Mouse (Mus musculus): ENCODE data around the gene Pcyt2. TPM values are rescaled to one million over a fixed set of nuclear protein-coding genes. Genes with fewer than 3 reads are reported as not detected.

Gene Pcyt2
- total RNA-seq, 2 experiments from 2014 or later: 25.7 to 25.8 TPM

DNA sequence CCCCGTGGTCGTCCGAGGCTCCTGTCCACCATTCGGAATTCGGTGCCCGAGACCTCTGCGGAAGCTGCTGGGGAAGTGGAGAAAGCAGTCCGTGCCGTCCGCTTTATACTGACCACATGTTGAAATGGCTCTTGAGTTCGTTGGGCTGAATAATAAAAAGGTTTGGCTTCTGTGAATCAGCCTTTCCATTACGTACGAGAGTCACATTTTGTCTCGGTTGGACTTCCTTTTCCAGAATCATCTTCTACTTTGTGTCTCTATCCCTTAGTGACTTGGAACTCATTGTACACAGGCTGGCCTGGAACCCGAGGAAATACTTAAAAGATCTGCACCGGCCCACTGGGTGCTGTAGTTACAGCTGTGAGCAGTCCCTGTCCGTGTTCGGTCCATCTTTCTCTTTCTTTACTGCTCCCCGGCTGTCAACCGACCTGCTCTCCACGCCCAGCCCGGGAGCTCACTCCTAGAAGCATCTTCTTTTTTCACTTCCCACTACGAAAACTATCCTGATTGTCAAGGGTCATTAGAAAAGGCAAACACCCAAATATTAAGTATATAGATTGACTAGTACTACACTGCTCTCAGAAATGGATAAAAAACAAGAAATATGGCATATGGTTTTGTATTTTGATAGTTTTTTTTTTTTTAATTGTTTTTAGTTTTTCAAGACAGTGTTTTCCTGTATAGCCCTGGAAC is 44.0 kb downstream of the Pcyt2 start:
- intact Hi-C loops (cut with DNase I; ENCODE audit: low total_unique reads): no loop called here
- DNase-seq: no peak

DNA sequence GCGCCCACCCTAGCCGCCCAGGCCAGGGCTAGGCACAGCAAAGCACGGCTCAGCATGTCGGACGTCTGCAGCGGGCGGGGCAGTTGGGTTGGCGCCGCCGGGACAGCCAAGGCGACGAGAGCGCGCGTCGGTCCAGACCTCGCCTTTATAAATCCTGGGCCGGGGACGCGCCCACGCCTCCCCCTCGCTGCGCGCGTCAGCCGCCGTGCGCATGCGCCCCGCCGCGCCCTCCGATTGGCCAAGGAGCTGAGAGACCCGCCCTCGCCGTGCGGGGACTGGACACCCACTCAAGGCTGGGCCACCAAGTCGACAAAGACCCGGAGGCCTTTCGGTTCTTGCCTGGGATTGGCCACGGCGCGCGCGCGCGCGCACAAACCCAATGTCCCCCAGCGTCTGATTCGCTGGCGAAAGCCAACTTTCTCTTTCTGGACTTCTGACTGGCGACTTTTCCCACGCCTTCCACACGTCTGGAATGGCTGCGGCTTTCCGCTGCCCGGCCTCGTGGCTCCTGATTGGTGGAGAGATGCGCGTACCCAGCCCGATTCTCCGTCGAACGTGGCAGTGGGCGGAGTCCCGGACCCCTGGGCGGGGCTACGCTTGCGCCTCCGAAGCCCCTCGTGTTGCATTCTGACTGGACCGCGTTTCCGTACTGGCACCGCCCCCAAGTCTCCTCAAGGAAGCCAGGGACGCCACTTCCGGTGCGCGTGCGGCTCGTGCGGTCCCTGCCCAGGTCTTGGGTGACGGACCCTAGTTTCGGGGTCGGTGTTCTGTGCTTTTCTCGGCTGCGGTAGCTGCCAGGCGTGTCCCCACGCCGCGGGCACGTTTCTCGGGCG is 44.8 kb downstream of the Pcyt2 start, which contains the start of gene P4hb:
Gene P4hb, minus strand, starts transcription at position 502 of the 833 bp plus-strand sequence.
- intact Hi-C loops (cut with DNase I; ENCODE audit: low total_unique reads): no loop called here
- peak; percentile 100 for DNase-seq

- intact Hi-C loops (cut with DNase I; ENCODE audit: low total_unique reads): no loop called here
- DNase-seq: no peak
Measured at GRCm38 (mm10) chr11:120572417-120572751, 45.4 kb downstream of the Pcyt2 start.

- DNase-seq: no peak
- intact Hi-C loops (cut with DNase I; ENCODE audit: low total_unique reads): no loop called here
Measured at GRCm38 (mm10) chr11:120571754-120572416, 45.9 kb downstream of the Pcyt2 start.

- intact Hi-C loops (cut with DNase I; ENCODE audit: low total_unique reads): no loop called here
- no peak for DNase-seq
Measured at GRCm38 (mm10) chr11:120571122-120571521, 46.6 kb downstream of the Pcyt2 start.

DNA sequence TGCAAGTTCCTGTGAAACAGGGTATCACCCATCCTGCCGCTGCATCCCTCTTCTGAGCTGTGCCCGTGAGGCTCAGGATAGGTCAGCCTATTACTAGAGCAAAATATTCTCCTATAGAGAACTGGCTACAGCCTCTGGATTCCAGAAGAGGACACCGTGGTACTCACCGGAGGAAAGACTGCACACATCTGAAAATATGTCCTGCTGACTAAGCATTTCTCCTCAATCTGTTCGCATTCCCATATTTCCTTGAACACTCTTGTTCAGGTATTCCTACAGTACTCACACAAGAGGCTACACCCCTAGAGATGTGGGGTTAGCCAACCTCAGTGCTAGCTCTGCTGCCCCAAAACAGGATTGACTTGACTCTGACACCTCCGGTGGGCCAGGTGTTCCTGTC is 49.4 kb downstream of the Pcyt2 start:
- DNase-seq: no peak
- intact Hi-C loops (cut with DNase I; ENCODE audit: low total_unique reads): no loop called here

GRCm38 (mm10) chr11:120565114-120565513 is 52.6 kb downstream of the Pcyt2 start:
- intact Hi-C loops (cut with DNase I; ENCODE audit: low total_unique reads): no loop called here
- DNase-seq: no peak

DNA sequence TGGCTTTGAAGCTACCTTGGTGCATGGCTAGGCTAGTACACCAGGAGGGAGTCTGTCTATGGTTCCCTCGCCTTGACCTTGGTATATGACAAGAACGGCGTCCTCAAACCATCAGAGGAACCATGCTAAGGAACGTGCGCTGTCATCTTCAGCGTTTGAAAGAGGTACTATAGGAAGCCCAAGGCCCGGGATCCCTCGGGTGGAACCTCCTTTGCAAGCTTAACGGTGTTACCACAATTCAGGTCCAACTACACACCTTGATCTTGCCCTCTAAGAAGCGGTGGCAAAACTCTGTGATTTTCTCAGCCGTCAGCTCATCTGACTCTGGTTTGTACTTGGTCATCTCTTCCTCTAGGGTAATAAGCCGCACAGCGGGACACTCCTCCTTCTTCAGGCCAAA is 54.8 kb downstream of the Pcyt2 start:
- intact Hi-C loops (cut with DNase I; ENCODE audit: low total_unique reads): loop anchor here (5.0 kb wide), 1 partner anchor 51 kb away; no protein-coding TSS in a partner anchor
- no peak for DNase-seq

GRCm38 (mm10) chr11:120560952-120561728 is 56.6 kb downstream of the Pcyt2 start:
- intact Hi-C loops (cut with DNase I; ENCODE audit: low total_unique reads): loop anchor here (5.0 kb wide), 1 partner anchor 49 kb away; no protein-coding TSS in a partner anchor

More at GRCm38 (mm10) chr11:120560952-120561728, 56.6 kb downstream of the Pcyt2 start:
- DNase-seq: no peak

Small RNA genes within 50 kb of the gene (microRNA-seq; reads per million reads assigned to microRNA genes)
- 0 reads per million in 2 experiments for gene Mir6936

Other genes with a start within 250 kb of the Pcyt2 start
- 10 to 100 TPM; 11.2 to 16.0 TPM for gene Faap100, start 239.2 kb downstream of the Pcyt2 start, total RNA-seq (2021)
- gene Nploc4, start 180.2 kb downstream of the Pcyt2 start, total RNA-seq (2021): 10 to 100 TPM; 55.1 to 61.7 TPM
- not detected for gene Tspan10, start 175.3 kb downstream of the Pcyt2 start, total RNA-seq (2021)
- under 1 TPM; 0.16 to 0.35 TPM for gene Pde6g, start 164.4 kb downstream of the Pcyt2 start, total RNA-seq (2021)
- 10 to 100 TPM; 26.5 to 29.0 TPM for gene Oxld1, start 159.9 kb downstream of the Pcyt2 start, total RNA-seq (2021)
- 1 to 10 TPM; 4.3 to 5.3 TPM for gene Ccdc137, start 159.8 kb downstream of the Pcyt2 start, total RNA-seq (2021)
- 10 to 100 TPM; 11.4 to 11.8 TPM for gene Arl16, start 150.3 kb downstream of the Pcyt2 start, total RNA-seq (2021)
- 100 to 1,000 TPM; 133 to 143 TPM for gene Mrpl12, start 133.3 kb downstream of the Pcyt2 start, total RNA-seq (2021)
- gene Slc25a10, start 126.1 kb downstream of the Pcyt2 start, total RNA-seq (2021): 1 to 10 TPM; 5.1 to 7.0 TPM
- gene Gcgr, start 87.2 kb downstream of the Pcyt2 start, total RNA-seq (2021): under 1 TPM in 1 of 2 experiments, not detected in 1; 0.38 TPM
- 10 to 100 TPM; 31.1 to 33.3 TPM for gene Mcrip1, start 68.2 kb downstream of the Pcyt2 start, total RNA-seq (2021)
- gene Ppp1r27, start 66.8 kb downstream of the Pcyt2 start, total RNA-seq (2021): 100 to 1,000 TPM; 159 to 234 TPM
- gene P4hb, start 44.7 kb downstream of the Pcyt2 start, total RNA-seq (2021): 100 to 1,000 TPM; 264 to 301 TPM
- gene Arhgdia, start 36.3 kb downstream of the Pcyt2 start, total RNA-seq (2021): 100 to 1,000 TPM; 118 to 144 TPM
- gene Alyref, start 19.6 kb downstream of the Pcyt2 start, total RNA-seq (2021): 10 to 100 TPM; 44.6 to 60.9 TPM
- gene Anapc11, start 19.5 kb downstream of the Pcyt2 start, total RNA-seq (2021): 10 to 100 TPM; 54.0 to 55.6 TPM
- gene Npb, start 9.5 kb downstream of the Pcyt2 start, total RNA-seq (2021): not detected
- gene Sirt7, start 7.3 kb upstream of the Pcyt2 start, total RNA-seq (2021): 1 to 10 TPM; 5.2 to 5.4 TPM
- gene Mafg, start 15.7 kb upstream of the Pcyt2 start, total RNA-seq (2021): 10 to 100 TPM; 29.9 to 33.1 TPM
- 10 to 100 TPM; 10.3 to 13.3 TPM for gene Pycr1, start 25.8 kb upstream of the Pcyt2 start, total RNA-seq (2021)
- gene Myadml2, start 30.2 kb upstream of the Pcyt2 start, total RNA-seq (2021): 100 to 1,000 TPM; 111 to 136 TPM
- gene Notum, start 43.2 kb upstream of the Pcyt2 start, total RNA-seq (2021): under 1 TPM in 1 of 2 experiments, not detected in 1; 0.39 TPM
- 10 to 100 TPM; 25.0 to 26.9 TPM for gene Aspscr1, start 55.0 kb upstream of the Pcyt2 start, total RNA-seq (2021)
- 10 to 100 TPM; 25.7 to 33.3 TPM for gene Cenpx, start 95.8 kb upstream of the Pcyt2 start, total RNA-seq (2021)
- gene Lrrc45, start 96.0 kb upstream of the Pcyt2 start, total RNA-seq (2021): 1 to 10 TPM; 5.2 to 5.4 TPM
- gene Rac3, start 103.5 kb upstream of the Pcyt2 start, total RNA-seq (2021): 1 to 10 TPM; 1.5 to 1.9 TPM
- gene Dcxr, start 109.3 kb upstream of the Pcyt2 start, total RNA-seq (2021): 1 to 10 TPM; 5.4 to 6.2 TPM
- gene Cbr2, start 114.2 kb upstream of the Pcyt2 start, total RNA-seq (2021): 10 to 100 TPM; 10.6 to 14.4 TPM
- gene Hmga1b, start 144.9 kb upstream of the Pcyt2 start, total RNA-seq (2021): 10 to 100 TPM; 12.4 to 14.6 TPM
- 1 to 10 TPM; 6.7 to 7.9 TPM for gene Rfng, start 166.3 kb upstream of the Pcyt2 start, total RNA-seq (2021)
- gene Gps1, start 166.3 kb upstream of the Pcyt2 start, total RNA-seq (2021): 10 to 100 TPM; 49.5 to 51.8 TPM
- gene Dus1l, start 178.5 kb upstream of the Pcyt2 start, total RNA-seq (2021): 10 to 100 TPM; 35.2 to 37.4 TPM
- 10 to 100 TPM; 13.9 to 19.4 TPM for gene Fasn, start 206.6 kb upstream of the Pcyt2 start, total RNA-seq (2021)